Mouse (Mus musculus): ENCODE measurements around the gene Mthfr.
"Not testable (repeated sequence)": the region's sequence is repeated elsewhere in the genome, so short reads cannot be mapped to it uniquely, and the experiment has no call there.

Gene Mthfr

DNA sequence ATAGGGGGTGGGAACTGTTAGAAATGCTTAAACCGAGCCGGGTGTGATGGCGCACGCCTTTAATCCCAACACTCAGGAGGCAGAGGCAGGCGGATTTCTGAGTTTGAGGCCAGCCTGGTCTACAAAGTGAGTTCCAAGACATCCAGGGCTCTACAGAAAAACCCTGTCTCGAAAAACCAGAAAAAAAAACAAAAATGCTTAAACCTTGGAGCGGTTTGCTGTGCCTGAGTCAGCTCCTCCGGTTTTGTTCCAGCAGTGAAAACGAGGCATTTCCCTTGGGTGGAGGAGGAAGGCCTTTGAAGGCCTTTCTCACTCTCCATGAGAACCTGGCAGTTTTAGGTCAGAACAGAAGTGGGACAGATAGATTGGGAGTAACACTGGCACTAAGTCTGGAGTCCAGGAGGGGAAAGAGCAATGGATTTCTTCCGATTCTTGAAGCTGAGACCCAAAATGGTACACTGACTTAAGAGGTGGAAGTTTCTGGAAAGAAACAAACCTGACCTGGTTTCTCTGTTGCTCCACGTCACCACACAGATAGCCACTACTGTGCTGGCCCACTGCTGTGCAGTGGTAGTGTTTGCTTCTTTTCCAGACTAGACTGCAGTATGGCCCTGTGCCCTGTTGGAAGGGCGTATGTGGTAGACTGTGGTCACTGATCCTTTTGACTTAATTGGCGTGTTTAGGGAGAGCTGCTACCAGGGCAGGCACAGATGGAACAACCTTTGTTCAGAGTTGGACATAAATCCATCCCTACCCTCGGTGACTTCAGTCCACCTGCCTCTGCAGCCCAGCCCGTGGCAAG lies 1.4 kb downstream of the Mthfr start:
- DNase-seq = peak; percentile 65

GRCm38 (mm10) chr4:148040933-148041610 lies 2.2 kb downstream of the Mthfr start:
- peak; percentile 82 for DNase-seq

DNA sequence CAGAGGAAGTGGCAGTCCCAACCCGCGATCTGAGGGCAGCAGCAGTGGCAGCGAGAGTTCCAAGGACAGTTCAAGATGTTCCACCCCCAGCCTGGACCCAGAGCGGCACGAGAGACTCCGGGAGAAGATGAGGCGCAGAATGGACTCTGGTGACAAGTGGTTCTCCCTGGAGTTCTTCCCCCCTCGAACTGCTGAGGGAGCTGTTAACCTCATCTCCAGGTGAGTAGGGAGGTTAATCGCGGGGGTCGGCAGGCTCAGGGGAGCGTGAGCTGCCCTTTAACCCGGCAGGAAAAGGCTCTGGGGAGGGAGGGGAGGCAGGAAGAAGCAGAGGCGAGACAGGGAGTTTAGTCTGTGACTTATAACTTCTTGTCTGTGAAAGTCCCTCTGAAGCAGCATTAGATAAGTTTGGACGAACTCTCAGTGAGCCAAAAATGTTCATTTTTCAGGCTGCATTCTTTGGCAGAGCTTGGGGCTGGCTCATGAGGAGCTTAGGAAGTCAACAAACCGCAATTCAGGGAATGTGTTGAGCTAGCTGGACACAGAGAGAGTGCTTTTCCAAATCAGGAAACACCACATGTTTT lies 2.8 kb downstream of the Mthfr start:
- no peak for DNase-seq

GRCm38 (mm10) chr4:148043327-148043726 lies 4.5 kb downstream of the Mthfr start:
- peak; percentile 65 for DNase-seq

GRCm38 (mm10) chr4:148044113-148044512 lies 5.2 kb downstream of the Mthfr start:
- DNase-seq = no peak

GRCm38 (mm10) chr4:148046450-148047031 lies 7.7 kb downstream of the Mthfr start:
- DNase-seq = no peak

DNA sequence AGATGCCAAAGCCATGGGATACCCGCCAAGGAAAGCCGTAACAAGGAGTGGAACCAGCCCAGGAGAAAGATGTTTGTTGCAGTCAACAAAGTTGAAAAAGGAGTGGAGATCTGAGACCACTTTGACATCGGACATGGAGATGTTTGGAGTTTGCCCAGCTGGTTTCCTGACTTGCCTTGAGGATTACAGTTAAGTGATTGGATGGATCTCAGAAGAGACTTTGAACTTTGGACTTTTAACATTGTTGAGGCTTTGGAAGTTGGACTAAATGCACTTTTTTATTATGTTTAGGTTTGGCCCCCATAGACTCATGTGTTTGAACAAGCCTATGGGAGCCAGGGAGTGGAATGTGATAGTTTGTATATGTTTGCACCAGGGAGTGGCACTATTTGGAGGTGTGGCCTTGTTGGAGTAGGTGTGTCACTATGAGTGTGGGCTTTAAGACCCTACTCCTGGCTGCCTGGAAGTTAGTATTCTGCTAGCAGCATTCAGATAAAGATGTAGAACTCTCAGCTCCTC lies 11.6 kb downstream of the Mthfr start:
- DNase-seq = not testable (repeated sequence)

DNA sequence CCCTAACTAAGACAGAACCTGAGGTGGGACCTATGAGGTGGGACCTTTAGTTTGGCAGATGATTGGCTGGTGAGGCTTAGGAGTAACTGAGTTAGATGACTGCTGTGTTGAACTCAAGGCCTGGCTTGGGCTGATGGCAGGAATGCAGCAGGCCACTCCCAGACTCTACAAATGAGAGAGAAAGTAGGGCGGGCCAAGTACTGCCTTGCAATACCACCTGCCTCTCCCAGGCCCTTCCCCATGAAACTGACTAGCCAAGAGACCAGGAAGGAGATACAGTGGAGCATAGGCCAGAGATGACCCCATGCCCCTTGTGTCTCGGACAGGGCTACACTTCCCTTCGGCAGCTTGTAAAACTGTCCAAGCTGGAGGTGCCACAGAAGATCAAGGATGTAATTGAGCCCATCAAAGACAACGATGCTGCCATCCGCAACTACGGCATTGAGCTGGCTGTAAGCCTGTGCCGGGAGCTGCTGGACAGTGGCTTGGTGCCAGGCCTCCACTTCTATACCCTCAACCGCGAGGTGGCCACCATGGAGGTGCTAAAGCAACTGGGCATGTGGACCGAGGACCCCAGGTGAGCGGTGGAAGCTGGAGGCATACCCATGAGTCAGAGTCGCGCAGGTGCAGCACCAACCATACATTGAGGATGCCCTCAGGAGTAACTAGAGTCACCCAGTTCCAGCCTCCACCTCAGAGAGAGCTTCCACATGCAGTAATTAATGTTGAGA lies 12.3 kb downstream of the Mthfr start:
- no peak for DNase-seq

DNA sequence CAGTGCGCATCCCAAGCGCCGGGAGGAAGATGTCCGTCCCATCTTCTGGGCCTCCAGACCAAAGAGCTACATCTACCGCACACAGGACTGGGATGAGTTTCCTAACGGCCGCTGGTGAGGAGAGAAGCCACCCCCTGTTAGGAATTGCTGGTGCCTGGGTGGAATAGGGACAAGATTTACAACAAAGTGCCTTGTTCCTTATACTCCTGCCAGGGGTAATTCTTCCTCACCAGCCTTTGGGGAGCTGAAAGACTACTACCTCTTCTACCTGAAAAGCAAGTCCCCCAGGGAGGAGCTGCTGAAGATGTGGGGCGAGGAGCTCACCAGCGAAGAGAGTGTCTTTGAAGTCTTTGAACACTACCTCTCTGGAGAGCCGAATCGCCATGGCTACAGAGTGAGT lies 13.0 kb downstream of the Mthfr start:
- no peak for DNase-seq

- no peak for DNase-seq
These were observed 14.1 kb downstream of the Mthfr start for GRCm38 (mm10) chr4:148052976-148053375.

DNA sequence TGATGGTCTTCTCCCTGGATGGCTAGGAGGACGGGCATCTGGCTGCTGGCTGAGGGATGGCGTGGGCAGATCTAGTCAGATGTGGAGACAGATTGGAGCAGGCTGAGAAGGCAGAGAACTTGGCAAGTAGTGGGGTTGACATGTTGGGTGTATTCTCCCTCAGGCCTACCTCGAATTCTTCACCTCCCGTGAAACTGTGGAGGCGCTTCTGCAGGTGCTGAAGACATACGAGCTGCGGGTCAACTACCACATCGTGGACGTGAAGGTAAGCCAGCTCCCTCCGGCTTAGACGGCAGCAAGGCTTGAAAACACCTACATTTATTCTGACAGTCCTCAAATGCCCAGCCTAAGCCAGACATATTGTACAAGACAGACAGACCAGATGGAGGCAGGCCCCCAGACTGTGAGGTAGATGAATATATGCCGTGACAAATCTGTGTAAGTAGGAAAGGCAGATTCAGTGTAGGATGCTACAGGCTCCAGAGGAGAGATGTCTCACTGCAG lies 14.6 kb downstream of the Mthfr start:
- no peak for DNase-seq

DNA sequence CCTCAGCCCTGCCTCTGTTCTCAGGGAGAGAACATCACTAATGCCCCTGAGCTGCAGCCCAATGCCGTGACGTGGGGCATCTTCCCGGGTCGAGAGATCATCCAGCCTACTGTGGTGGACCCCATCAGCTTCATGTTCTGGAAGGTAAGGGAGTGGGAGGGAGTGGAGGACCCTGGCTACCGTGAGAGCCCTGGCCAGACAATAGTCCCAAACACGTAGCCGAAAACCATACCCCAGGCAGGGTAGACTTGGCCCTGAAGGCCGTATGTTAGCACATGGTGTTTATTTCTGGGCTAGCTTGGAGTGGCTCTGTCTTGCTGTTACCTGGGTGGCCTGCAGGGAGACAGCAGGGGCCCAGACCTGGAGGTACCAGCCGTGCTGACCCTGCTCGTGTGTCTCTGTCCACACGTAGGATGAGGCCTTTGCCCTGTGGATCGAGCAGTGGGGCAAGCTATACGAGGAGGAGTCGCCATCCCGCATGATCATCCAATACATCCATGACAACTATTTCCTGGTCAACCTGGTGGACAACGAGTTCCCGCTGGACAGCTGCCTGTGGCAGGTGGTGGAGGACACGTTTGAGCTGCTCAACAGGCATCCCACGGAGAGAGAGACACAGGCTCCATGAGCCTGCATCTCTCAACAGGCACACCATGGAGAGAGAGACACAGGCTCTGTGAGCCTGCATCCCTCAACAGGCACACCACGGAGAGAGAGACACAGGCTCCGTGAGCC lies 16.3 kb downstream of the Mthfr start:
- DNase-seq = peak; percentile 82

GRCm38 (mm10) chr4:148056246-148056645 lies 17.4 kb downstream of the Mthfr start:
- DNase-seq = no peak

- DNase-seq = no peak
These were observed 17.9 kb downstream of the Mthfr start for GRCm38 (mm10) chr4:148056801-148057200.

GRCm38 (mm10) chr4:148057661-148058209 lies 18.9 kb downstream of the Mthfr start:
- DNase-seq = no peak

DNA sequence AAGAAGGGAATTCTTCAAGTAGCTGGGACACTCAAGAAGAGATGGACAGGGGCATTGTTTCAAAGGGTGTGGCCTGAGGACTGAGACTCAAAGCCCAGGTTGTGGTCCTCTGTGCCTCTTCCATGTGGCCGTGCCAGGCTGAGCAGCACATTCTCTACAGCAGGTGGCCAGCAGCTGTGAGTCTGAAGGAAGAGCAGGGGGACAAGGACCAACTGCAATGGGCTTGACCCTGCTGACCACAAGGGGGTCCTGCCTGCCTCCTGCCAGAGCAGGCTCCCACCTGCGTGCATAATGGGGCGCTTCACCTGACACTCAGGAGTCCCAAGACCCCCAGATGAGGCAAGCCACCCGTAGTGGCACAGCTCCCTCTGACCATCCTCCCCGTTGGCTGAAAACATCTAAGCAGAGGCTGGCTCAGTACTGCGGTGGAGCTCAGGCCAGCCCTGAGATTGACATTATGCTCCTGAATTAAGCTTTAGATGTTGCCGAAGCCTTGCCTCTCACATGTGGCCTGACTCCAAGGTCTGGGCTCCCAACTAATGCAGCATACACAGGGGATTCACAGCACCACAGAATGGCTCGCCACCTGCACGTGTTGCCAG lies 19.4 kb downstream of the Mthfr start:
- no peak for DNase-seq

DNA sequence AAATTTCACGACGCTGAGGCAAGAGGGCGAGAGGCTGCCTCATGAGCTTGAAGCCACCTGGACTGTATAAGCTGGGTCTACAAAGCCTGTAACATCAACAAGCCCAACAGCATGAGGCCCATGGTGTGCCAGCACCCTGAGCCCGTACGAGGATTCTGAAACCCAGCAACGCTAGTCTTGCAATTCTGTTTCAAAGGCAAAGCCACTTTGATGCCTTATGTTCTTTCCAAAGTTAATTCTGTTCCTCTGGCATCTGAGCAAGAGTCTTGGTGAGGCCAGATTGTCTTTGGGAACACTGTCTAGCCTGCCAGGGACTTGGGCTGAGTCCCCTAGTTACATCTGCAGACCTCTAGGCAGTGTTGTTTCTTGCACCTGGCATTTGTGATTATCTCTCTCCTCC lies 20.1 kb downstream of the Mthfr start:
- no peak for DNase-seq

DNA sequence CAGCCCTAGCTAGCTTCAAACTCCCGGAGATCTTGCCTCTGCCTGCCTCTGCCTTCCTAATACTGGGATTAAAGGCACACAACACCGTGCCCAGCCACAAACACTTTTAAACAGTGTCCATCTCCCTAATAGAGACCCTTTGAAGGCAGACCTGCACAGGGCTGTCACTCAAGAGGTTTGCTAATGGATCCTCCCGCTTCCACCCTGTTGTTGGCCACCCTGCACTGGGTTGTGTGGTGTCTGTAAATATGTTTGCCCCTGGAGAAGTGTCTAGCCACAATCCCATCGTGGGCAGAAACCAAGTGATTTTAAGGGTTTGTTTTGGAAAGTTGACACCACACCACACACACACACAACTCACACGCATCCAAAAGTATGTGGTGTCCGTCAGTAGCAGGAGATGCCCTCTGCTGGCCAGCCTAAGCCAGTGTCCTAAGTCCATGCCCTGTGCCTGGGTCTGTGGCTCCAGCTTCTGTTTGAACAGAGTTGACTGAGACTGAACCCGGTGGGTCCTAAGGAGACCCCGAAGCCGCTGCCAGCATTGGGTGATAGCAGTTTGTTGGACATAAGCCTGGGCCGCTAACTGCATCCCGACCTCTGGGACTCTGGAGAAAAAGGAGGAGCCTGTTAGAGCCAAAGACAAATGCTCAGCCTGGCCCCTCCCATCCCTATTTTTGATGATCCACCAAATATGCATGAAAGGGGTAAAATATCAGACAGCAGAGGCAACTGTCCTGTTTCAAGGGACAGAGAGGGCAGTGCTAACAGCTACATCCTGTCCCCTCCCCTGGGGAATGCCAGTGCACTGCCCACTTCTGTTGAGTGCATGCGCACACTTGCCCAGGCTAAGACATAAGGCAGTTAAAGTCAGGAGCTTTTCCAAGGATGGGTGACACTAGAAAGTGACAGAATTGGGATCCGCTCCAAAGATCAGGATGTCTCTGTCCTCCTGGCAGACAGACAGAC lies 21.5 kb downstream of the Mthfr start:
- no peak for DNase-seq

DNA sequence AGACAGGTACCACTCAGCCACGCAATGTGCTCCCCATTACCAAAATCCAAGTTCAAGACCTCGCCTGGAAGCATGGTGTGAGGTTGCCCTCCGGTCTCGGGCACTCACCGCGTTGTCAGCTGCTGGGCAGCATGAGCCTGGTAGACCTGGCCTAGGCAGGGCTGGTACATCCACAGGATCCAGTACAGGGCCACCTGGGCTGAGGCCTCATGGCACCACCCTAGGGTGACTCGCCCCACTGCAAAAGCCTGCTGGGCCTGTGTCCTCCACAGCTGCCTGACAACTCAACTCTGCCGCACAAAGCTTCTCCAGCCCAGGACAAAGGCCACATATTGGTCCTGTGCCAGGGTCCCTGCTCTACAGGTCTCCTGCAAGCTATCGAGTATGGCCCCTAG lies 22.2 kb downstream of the Mthfr start:
- DNase-seq = no peak
